Mouse (Mus musculus): ENCODE data around the gene Itgam. TPM values are rescaled to one million over a fixed set of nuclear protein-coding genes. Genes with fewer than 3 reads are reported as not detected.

The Itgam gene
- polyA plus RNA-seq, 1 experiment from 2014 or later = not detected

- no peak for ATAC-seq
- CTCF ChIA-PET = no interaction called here
These were observed 4.6 kb upstream of the Itgam start for GRCm38 (mm10) chr7:128057860-128058259.

GRCm38 (mm10) chr7:128058576-128058975 lies 3.9 kb upstream of the Itgam start:
- no peak for TF ChIP-seq CTCF (IDR thresholded peaks at IDR 0.05)
- DNase-seq (ENCODE audit: low read depth, low spot score) (no peak), ATAC-seq (no peak)
- POLR2A ChIA-PET = no interaction called here
- no peaks in the 10 kb centered on the region for H3K27me3 ChIP-seq
- CTCF ChIA-PET = no interaction called here
- in situ Hi-C loops (cut with MboI; ENCODE audit: low pct_unique_long_range_greater_than_20kb) = no loop called here

More at GRCm38 (mm10) chr7:128057860-128058259, 4.6 kb upstream of the Itgam start:
- no peak for DNase-seq (ENCODE audit: low read depth, low spot score)
- no peaks in the 10 kb centered on the region for H3K27me3 ChIP-seq
- POLR2A ChIA-PET = no interaction called here
- in situ Hi-C loops (cut with MboI; ENCODE audit: low pct_unique_long_range_greater_than_20kb) = no loop called here
- no peak for TF ChIP-seq CTCF (IDR thresholded peaks at IDR 0.05)

- H3K27me3 ChIP-seq = peaks cover 3% of the 10 kb centered on the region
- in situ Hi-C loops (cut with MboI; ENCODE audit: low pct_unique_long_range_greater_than_20kb) = no loop called here
- DNase-seq (ENCODE audit: low read depth, low spot score) (no peak), ATAC-seq (no peak)
- TF ChIP-seq CTCF (IDR thresholded peaks at IDR 0.05) = no peak
- POLR2A ChIA-PET = no interaction called here
- CTCF ChIA-PET = no interaction called here
These were observed 3.3 kb upstream of the Itgam start for GRCm38 (mm10) chr7:128059091-128059490.

GRCm38 (mm10) chr7:128063211-128063781 lies 856 bp downstream of the Itgam start:
- peaks cover 6% of the 10 kb centered on the region for H3K27me3 ChIP-seq
- TF ChIP-seq CTCF (IDR thresholded peaks at IDR 0.05) = no peak
- CTCF ChIA-PET = no interaction called here
- no peak for DNase-seq (ENCODE audit: low read depth, low spot score)
- POLR2A ChIA-PET = no interaction called here
- ATAC-seq = no peak
- in situ Hi-C loops (cut with MboI; ENCODE audit: low pct_unique_long_range_greater_than_20kb) = no loop called here

GRCm38 (mm10) chr7:128065547-128065946 lies 3.1 kb downstream of the Itgam start:
- in situ Hi-C loops (cut with MboI; ENCODE audit: low pct_unique_long_range_greater_than_20kb) = no loop called here
- peaks cover 6% of the 10 kb centered on the region for H3K27me3 ChIP-seq
- DNase-seq (ENCODE audit: low read depth, low spot score) = no peak
- ATAC-seq = no peak
- ChIA-PET POLR2A (no interaction called here), CTCF (no interaction called here)
- no peak for TF ChIP-seq CTCF (IDR thresholded peaks at IDR 0.05)

GRCm38 (mm10) chr7:128067847-128068246 lies 5.4 kb downstream of the Itgam start:
- peaks cover 10% of the 10 kb centered on the region for H3K27me3 ChIP-seq
- TF ChIP-seq CTCF (IDR thresholded peaks at IDR 0.05) = no peak
- DNase-seq (ENCODE audit: low read depth, low spot score) (no peak), ATAC-seq (no peak)
- CTCF ChIA-PET = no interaction called here
- in situ Hi-C loops (cut with MboI; ENCODE audit: low pct_unique_long_range_greater_than_20kb) = no loop called here
- POLR2A ChIA-PET = interaction anchor here (0.7 kb wide), 1 partner anchor 109 kb away, joined by 5 read pairs; no protein-coding TSS in a partner anchor

- peaks cover 4% of the 10 kb centered on the region for H3K27me3 ChIP-seq
- no peak for TF ChIP-seq CTCF (IDR thresholded peaks at IDR 0.05)
- in situ Hi-C loops (cut with MboI; ENCODE audit: low pct_unique_long_range_greater_than_20kb) = no loop called here
- DNase-seq (ENCODE audit: low read depth, low spot score) (no peak), ATAC-seq (no peak)
- POLR2A ChIA-PET = no interaction called here
- CTCF ChIA-PET = no interaction called here
These were observed 7.4 kb downstream of the Itgam start for GRCm38 (mm10) chr7:128069844-128070243.

GRCm38 (mm10) chr7:128071816-128072215 lies 9.4 kb downstream of the Itgam start:
- in situ Hi-C loops (cut with MboI; ENCODE audit: low pct_unique_long_range_greater_than_20kb) = no loop called here
- DNase-seq (ENCODE audit: low read depth, low spot score) = no peak
- POLR2A ChIA-PET = no interaction called here
- TF ChIP-seq CTCF (IDR thresholded peaks at IDR 0.05) = no peak
- CTCF ChIA-PET = no interaction called here
- peaks cover 4% of the 10 kb centered on the region for H3K27me3 ChIP-seq
- ATAC-seq = no peak

GRCm38 (mm10) chr7:128080012-128080411 lies 17.6 kb downstream of the Itgam start:
- ChIA-PET CTCF (no interaction called here), POLR2A (no interaction called here)
- in situ Hi-C loops (cut with MboI; ENCODE audit: low pct_unique_long_range_greater_than_20kb) = no loop called here
- ATAC-seq (no peak), DNase-seq (ENCODE audit: low read depth, low spot score) (no peak)
- TF ChIP-seq CTCF (IDR thresholded peaks at IDR 0.05) = no peak
- no peaks in the 10 kb centered on the region for H3K27me3 ChIP-seq

- ATAC-seq (no peak), DNase-seq (ENCODE audit: low read depth, low spot score) (no peak)
- TF ChIP-seq CTCF (IDR thresholded peaks at IDR 0.05) = no peak
- in situ Hi-C loops (cut with MboI; ENCODE audit: low pct_unique_long_range_greater_than_20kb) = no loop called here
- H3K27me3 ChIP-seq = no peaks in the 10 kb centered on the region
- CTCF ChIA-PET = no interaction called here
- POLR2A ChIA-PET = no interaction called here
These were observed 26.7 kb downstream of the Itgam start for GRCm38 (mm10) chr7:128089141-128089540.

GRCm38 (mm10) chr7:128098135-128098534 lies 35.7 kb downstream of the Itgam start:
- no peaks in the 10 kb centered on the region for H3K27me3 ChIP-seq
- POLR2A ChIA-PET = no interaction called here
- peak; percentile 44 for TF ChIP-seq CTCF (IDR thresholded peaks at IDR 0.05)
- no peak for DNase-seq (ENCODE audit: low read depth, low spot score)
- ATAC-seq = no peak
- CTCF ChIA-PET = no interaction called here
- in situ Hi-C loops (cut with MboI; ENCODE audit: low pct_unique_long_range_greater_than_20kb) = no loop called here

- ChIA-PET CTCF (no interaction called here), POLR2A (no interaction called here)
- peaks cover 8% of the 10 kb centered on the region for H3K27me3 ChIP-seq
- DNase-seq (ENCODE audit: low read depth, low spot score) = no peak
- TF ChIP-seq CTCF (IDR thresholded peaks at IDR 0.05) = no peak
- in situ Hi-C loops (cut with MboI; ENCODE audit: low pct_unique_long_range_greater_than_20kb) = loop anchor here (5.0 kb wide), 1 partner anchor 106 kb away; the partner anchor contains the start of gene Cox6a2
- no peak for ATAC-seq
These were observed 38.4 kb downstream of the Itgam start for GRCm38 (mm10) chr7:128100742-128101357.

Data from Patski (cell line).